Mouse (Mus musculus) MEL (cell line): ENCODE results near the gene Mymx. TPM values are rescaled to one million over a fixed set of nuclear protein-coding genes. Genes with fewer than 3 reads are reported as not detected.

ENCODE experiments used
- DNase-seq: peaks from one replicate; pipeline ENCODE4 v3.0.0; 2011; ENCODE audit warnings: low read depth, low spot score
- H3K27ac ChIP-seq: 2 replicates; pipeline ENCODE4 v1.5.1; 2012; ENCODE audit warnings: low read depth, mild to moderate bottlenecking, control low read depth, low read length, moderate library complexity; ENCODE audit not compliant: control insufficient read depth
- H3K27me3 ChIP-seq, 2 experiments: fragments of 150-350 bp in 1 of 2; sonication (generic) in 1 of 2; 2 replicates each; pipeline ENCODE4 v1.6.1; 2012; ENCODE audit warnings: low read length in 2 of 2, mild to moderate bottlenecking in 2 of 2, improper control_type of control experiment in 1 of 2, moderate library complexity in 1 of 2; ENCODE audit not compliant: insufficient read depth in 2 of 2, control insufficient read depth in 1 of 2
- H3K36me3 ChIP-seq, 2 experiments: 2 replicates each; pipeline ENCODE4 v1.6.1; 2012 to 2014; ENCODE audit warnings: low read length in 2 of 2, improper control_type of control experiment in 1 of 2, inconsistent platforms in 1 of 2, mild to moderate bottlenecking in 1 of 2; ENCODE audit not compliant: insufficient read depth in 2 of 2, control insufficient read depth in 1 of 2
- H3K4me1 ChIP-seq, 2 experiments: fragments of 150-350 bp in 1 of 2; sonication (generic) in 1 of 2; 2 replicates each; pipeline ENCODE4 v1.6.1; 2012; ENCODE audit warnings: low read length in 2 of 2, improper control_type of control experiment in 1 of 2, mild to moderate bottlenecking in 1 of 2; ENCODE audit not compliant: insufficient read depth in 2 of 2, control insufficient read depth in 1 of 2
- H3K4me3 ChIP-seq, 2 experiments: fragments of 150-350 bp in 1 of 2; sonication (generic) in 1 of 2; 2 replicates each; pipeline ENCODE4 v1.5.1; 2012; ENCODE audit warnings: low read depth in 2 of 2, low read length in 2 of 2, mild to moderate bottlenecking in 2 of 2, moderate library complexity in 2 of 2, control low read depth in 1 of 2, improper control_type of control experiment in 1 of 2; ENCODE audit not compliant: control insufficient read depth in 1 of 2, insufficient read depth in 1 of 2
- H3K79me2 ChIP-seq: 2 replicates; pipeline ENCODE4 v1.6.1; 2012; ENCODE audit warnings: mild to moderate bottlenecking, low read length, moderate library complexity; ENCODE audit not compliant: control insufficient read depth, poor library complexity, insufficient read depth
- H3K9ac ChIP-seq: 2 replicates; pipeline ENCODE4 v1.6.1; 2012; ENCODE audit warnings: low read depth, mild to moderate bottlenecking, control low read depth, low read length, moderate library complexity; ENCODE audit not compliant: control insufficient read depth, poor library complexity, severe bottlenecking
- H3K9me3 ChIP-seq: fragments of 150-350 bp; sonication (generic); replicated peaks from 2 replicates; pipeline ENCODE4 v1.6.1; 2012; ENCODE audit warnings: mild to moderate bottlenecking, low read length, improper control_type of control experiment, moderate library complexity; ENCODE audit not compliant: insufficient read depth
- CHD2 ChIP-seq: IDR thresholded peaks from 2 replicates; pipeline ENCODE4 v1.6.1; 2011; ENCODE audit warnings: low read length, improper control_type of control experiment
- CTCF ChIP-seq, 3 experiments: IDR thresholded peaks in 2 of 3; conservative IDR thresholded peaks in 1 of 3; 2 replicates each; pipeline ENCODE4 v1.5.1; 2011 to 2012; ENCODE audit warnings: low read length in 3 of 3, low read depth in 2 of 3, mild to moderate bottlenecking in 2 of 3, improper control_type of control experiment in 1 of 3, inconsistent platforms in 1 of 3, mixed read lengths in 1 of 3, moderate library complexity in 1 of 3; ENCODE audit not compliant: control insufficient read depth in 1 of 3, insufficient read depth in 1 of 3, poor library complexity in 1 of 3, severe bottlenecking in 1 of 3
- ELF1 ChIP-seq: IDR thresholded peaks from 2 replicates; pipeline ENCODE4 v1.6.1; 2014; ENCODE audit warnings: low read depth, mild to moderate bottlenecking, inconsistent platforms, low read length, improper control_type of control experiment, moderate library complexity
- EP300 ChIP-seq, 2 experiments: IDR thresholded peaks; 2 replicates each; pipeline ENCODE4 v1.6.1; 2011; ENCODE audit warnings: improper control_type of control experiment in 2 of 2, low read length in 2 of 2, low read depth in 1 of 2, mild to moderate bottlenecking in 1 of 2
- GATA1 ChIP-seq: IDR thresholded peaks from 2 replicates; pipeline ENCODE4 v1.6.1; 2011; ENCODE audit warnings: low read depth, low read length, improper control_type of control experiment
- JUND ChIP-seq: IDR thresholded peaks from 2 replicates; pipeline ENCODE4 v1.6.1; 2011; ENCODE audit warnings: low read depth, mild to moderate bottlenecking, improper control_type of control experiment, low read length
- MAZ ChIP-seq: IDR thresholded peaks from 2 replicates; pipeline ENCODE4 v1.6.1; 2012; ENCODE audit warnings: low read depth, mild to moderate bottlenecking, inconsistent platforms, low read length, improper control_type of control experiment
- MXI1 ChIP-seq: IDR thresholded peaks from 2 replicates; pipeline ENCODE4 v1.6.1; 2011; ENCODE audit warnings: mild to moderate bottlenecking, low read depth, low read length, improper control_type of control experiment
- MYB ChIP-seq: IDR thresholded peaks from 2 replicates; pipeline ENCODE4 v1.6.1; 2011; ENCODE audit warnings: mild to moderate bottlenecking, low read depth, low read length, improper control_type of control experiment
- NRF1 ChIP-seq: IDR thresholded peaks from 2 replicates; pipeline ENCODE4 v1.6.1; 2014; ENCODE audit warnings: low read depth, mild to moderate bottlenecking, inconsistent platforms, low read length, improper control_type of control experiment, moderate library complexity; ENCODE audit not compliant: poor library complexity, insufficient read depth, severe bottlenecking
- POLR2A ChIP-seq, 2 experiments: IDR thresholded peaks; 2 replicates each; pipeline ENCODE4 v1.6.1; 2011 to 2012; ENCODE audit warnings: low read length in 2 of 2, mild to moderate bottlenecking in 2 of 2, control low read depth in 1 of 2, improper control_type of control experiment in 1 of 2, low read depth in 1 of 2, moderate library complexity in 1 of 2; ENCODE audit not compliant: control insufficient read depth in 1 of 2, insufficient read depth in 1 of 2, poor library complexity in 1 of 2
- POLR2AphosphoS2 ChIP-seq: IDR thresholded peaks from 2 replicates; pipeline ENCODE4 v1.6.1; 2011; ENCODE audit warnings: low read length, improper control_type of control experiment
- POLR2AphosphoS5 ChIP-seq: IDR thresholded peaks from 2 replicates; pipeline ENCODE4 v1.6.1; 2012; ENCODE audit warnings: low read depth, borderline replicate concordance, mild to moderate bottlenecking, inconsistent platforms, low read length, moderate library complexity, mixed read lengths
- RAD21 ChIP-seq: IDR thresholded peaks from 2 replicates; pipeline ENCODE4 v1.6.1; 2011; ENCODE audit warnings: mild to moderate bottlenecking, low read depth, low read length, improper control_type of control experiment
- SMC3 ChIP-seq: IDR thresholded peaks from 2 replicates; pipeline ENCODE4 v1.6.1; 2011; ENCODE audit warnings: low read depth, low read length, improper control_type of control experiment
- TAL1 ChIP-seq: IDR thresholded peaks from 2 replicates; pipeline ENCODE4 v1.6.1; 2012; ENCODE audit warnings: mild to moderate bottlenecking, inconsistent platforms, low read length, moderate library complexity, mixed read lengths
- TBP ChIP-seq: IDR thresholded peaks from 2 replicates; pipeline ENCODE4 v1.8.0; 2011; ENCODE audit warnings: low read depth, low read length, improper control_type of control experiment
- UBTF ChIP-seq: IDR thresholded peaks from 2 replicates; pipeline ENCODE4 v1.6.1; 2012; ENCODE audit warnings: low read depth, mild to moderate bottlenecking, inconsistent platforms, low read length, improper control_type of control experiment, moderate library complexity, borderline replicate concordance; ENCODE audit not compliant: insufficient read depth
- USF1 ChIP-seq: IDR thresholded peaks from 2 replicates; pipeline ENCODE4 v1.6.1; 2014; ENCODE audit warnings: low read depth, mild to moderate bottlenecking, inconsistent platforms, low read length, improper control_type of control experiment, moderate library complexity
- polyA plus RNA-seq, 2 experiments: library from polyadenylated mRNA; stranded (reverse) in 1 of 2; unstranded in 1 of 2; fragments of >175 nt in 1 of 2; fragments of >200 nt in 1 of 2; gene quantifications; 2 replicates each; pipeline versions ENCODE4 v1.2.1 to v1.2.4; 2012; ENCODE audit warnings: low replicate concordance in 2 of 2, low read depth in 1 of 2; ENCODE audit not compliant: insufficient read length in 2 of 2, insufficient read depth in 1 of 2, missing spikeins in 1 of 2
- total RNA-seq: library from RNA; depleted of rRNA; stranded (reverse); fragments of 300-350 nt; gene quantifications from 2 replicates; pipeline ENCODE4 v1.2.3, GENCODE M21; 2012; rRNA removed

Mymx gene
- total RNA-seq = not detected in 2 replicates
- polyA plus RNA-seq = not detected

GRCm38 (mm10) chr17:45601877-45602304 lies at the start of gene Mymx:
TSS of gene Mymx (minus strand) at chr17:45602102.
- no peak for TF ChIP-seq TAL1
- no peak for TF ChIP-seq TBP
- TF ChIP-seq MXI1 = no peak
- no peak for TF ChIP-seq NRF1
- no peak for TF ChIP-seq POLR2A (IDR thresholded peaks at IDR 0.05; ENCODE audit: control insufficient read depth in 1 of 2, insufficient read depth in 1 of 2, low read depth in 1 of 2, low read length in 2 of 2, poor library complexity in 1 of 2)
- TF ChIP-seq JUND = no peak
- TF ChIP-seq CHD2 = no peak
- TF ChIP-seq EP300 (IDR thresholded peaks at IDR 0.05; ENCODE audit: low read depth in 1 of 2, low read length in 2 of 2) = no peak
- Histone ChIP-seq H3K4me1 (peaks cover 12 to 15% of the 10 kb centered on the region in 2 experiments), H3K27me3 (no peaks in the 10 kb centered on the region), H3K36me3 (peaks cover 0 to 15% of the 10 kb centered on the region in 2 experiments; a peak in 2 of 4 replicates), H3K79me2 (no peaks in the 10 kb centered on the region), H3K4me3 (no peak within 1 kb of the TSS), H3K9me3 (no peaks in the 10 kb centered on the region), H3K9ac (no peak within 1 kb of the TSS), H3K27ac (no peak within 1 kb of the TSS)
- DNase-seq = no peak

- H3K4me3 ChIP-seq = no peak overlapping the region
- TF ChIP-seq JUND (no peak), MAZ (no peak), POLR2AphosphoS5 (no peak), MYB (no peak), RAD21 (peak; percentile 0; the same call in 1 of the 2 replicates), USF1 (no peak), GATA1 (no peak), CTCF (IDR thresholded peaks at IDR 0.05 in 2 of 3, conservative IDR thresholded peaks at IDR 0.05 in 1 of 3; ENCODE audit: control insufficient read depth in 1 of 3, insufficient read depth in 1 of 3, low read depth in 2 of 3, low read length in 3 of 3, poor library complexity in 1 of 3, severe bottlenecking in 1 of 3) (peak in 2 of 3 experiments; percentile 11 to 38; a peak in 2 of 6 replicates), CHD2 (no peak), ELF1 (no peak), SMC3 (0 out of 2 replicates have a peak, but pooled peaks have one; percentile 13), UBTF (no peak), POLR2AphosphoS2 (no peak)
- no peaks in the 10 kb centered on the region for H3K36me3 ChIP-seq
- H3K9ac ChIP-seq = no peak overlapping the region
- no peaks in the 10 kb centered on the region for H3K4me1 ChIP-seq
- H3K27me3 ChIP-seq = peaks cover 7 to 12% of the 10 kb centered on the region in 2 experiments; a peak in 3 of 4 replicates
- DNase-seq = peak; percentile 26
- no peaks in the 10 kb centered on the region for H3K9me3 ChIP-seq
- no peak overlapping the region for H3K27ac ChIP-seq
- H3K79me2 ChIP-seq = no peaks in the 10 kb centered on the region
These were observed 42.3 kb upstream of the Mymx start for GRCm38 (mm10) chr17:45644185-45644584.
